Mouse (Mus musculus): ENCODE data around the gene Olfr292. TPM values are rescaled to one million over a fixed set of nuclear protein-coding genes. Genes with fewer than 3 reads are reported as not detected.

The Olfr292 gene
- not detected for polyA plus RNA-seq (2012; fragmentation: generic; extraction: Trizol)
- long read RNA-seq, experiment 1: 0 reads
- long read RNA-seq, experiment 2: 0 reads

- Histone ChIP-seq H3K4me3 (ENCODE audit: insufficient read depth, poor library complexity, severe bottlenecking) (no peak within 1 kb of the TSS), H3ac (ENCODE audit: control insufficient read depth, insufficient read length, low read depth) (no peak within 1 kb of the TSS), H3K79me2 (ENCODE audit: control insufficient read depth, insufficient read depth) (no peaks in the 10 kb centered on the region), H3K36me3 (ENCODE audit: control insufficient read depth, insufficient read depth) (no peaks in the 10 kb centered on the region), H3K79me3 (ENCODE audit: low read depth) (no peaks in the 10 kb centered on the region), H3K27me3 (ENCODE audit: control insufficient read depth, insufficient read depth, insufficient read length) (no peaks in the 10 kb centered on the region)
- TF ChIP-seq FOSL1 (IDR thresholded peaks at IDR 0.05; ENCODE audit: insufficient read depth, low read length, poor library complexity, severe bottlenecking): no peak
- TF ChIP-seq CTCF (IDR thresholded peaks at IDR 0.05; ENCODE audit: control insufficient read depth, insufficient read depth, insufficient read length): no peak
- no peak for TF ChIP-seq MAX (IDR thresholded peaks at IDR 0.05)
- TF ChIP-seq CEBPB (IDR thresholded peaks at IDR 0.05; ENCODE audit: low read depth): no peak
- TF ChIP-seq MYOD1 (IDR thresholded peaks at IDR 0.05; ENCODE audit: control insufficient read depth, insufficient read length, low read depth): no peak
- no peak for TF ChIP-seq USF1 (IDR thresholded peaks at IDR 0.05; ENCODE audit: low read depth)
- no peak for TF ChIP-seq MYOG (IDR thresholded peaks at IDR 0.05; ENCODE audit: control insufficient read depth, extremely low read depth, insufficient read length)
Observed at GRCm38 (mm10) chr7:86688030-86688429, at the start of gene Olfr292. Gene Olfr292, plus strand, starts transcription at chr7:86688330.

GRCm38 (mm10) chr7:86648761-86649160 is 39.4 kb upstream of the Olfr292 start, which contains the start of gene Olfr293:
Gene Olfr293, plus strand, starts transcription at chr7:86649061.
- H3K36me3 ChIP-seq (ENCODE audit: control insufficient read depth, insufficient read depth): no peaks in the 10 kb centered on the region
- TF ChIP-seq FOSL1 (IDR thresholded peaks at IDR 0.05; ENCODE audit: insufficient read depth, low read length, poor library complexity, severe bottlenecking) (no peak), CEBPB (IDR thresholded peaks at IDR 0.05; ENCODE audit: low read depth) (no peak), MYOD1 (IDR thresholded peaks at IDR 0.05; ENCODE audit: control insufficient read depth, insufficient read length, low read depth) (no peak), MYOG (IDR thresholded peaks at IDR 0.05; ENCODE audit: control insufficient read depth, extremely low read depth, insufficient read length) (no peak), MAX (IDR thresholded peaks at IDR 0.05) (no peak), CTCF (IDR thresholded peaks at IDR 0.05; ENCODE audit: control insufficient read depth, insufficient read depth, insufficient read length) (no peak), USF1 (IDR thresholded peaks at IDR 0.05; ENCODE audit: low read depth) (no peak)
- no peak within 1 kb of the TSS for H3K4me3 ChIP-seq (ENCODE audit: insufficient read depth, poor library complexity, severe bottlenecking)
- no peaks in the 10 kb centered on the region for H3K79me3 ChIP-seq (ENCODE audit: low read depth)
- no peaks in the 10 kb centered on the region for H3K27me3 ChIP-seq (ENCODE audit: control insufficient read depth, insufficient read depth, insufficient read length)
- no peak within 1 kb of the TSS for H3ac ChIP-seq (ENCODE audit: control insufficient read depth, insufficient read length, low read depth)
- H3K79me2 ChIP-seq (ENCODE audit: control insufficient read depth, insufficient read depth): no peaks in the 10 kb centered on the region

GRCm38 (mm10) chr7:86725013-86725412 is 36.9 kb downstream of the Olfr292 start:
- H3ac ChIP-seq (ENCODE audit: control insufficient read depth, insufficient read length, low read depth): no peak overlapping the region
- no peak overlapping the region for H3K4me3 ChIP-seq (ENCODE audit: insufficient read depth, poor library complexity, severe bottlenecking)
- H3K27me3 ChIP-seq (ENCODE audit: control insufficient read depth, insufficient read depth, insufficient read length): no peaks in the 10 kb centered on the region
- no peaks in the 10 kb centered on the region for H3K79me2 ChIP-seq (ENCODE audit: control insufficient read depth, insufficient read depth)
- no peaks in the 10 kb centered on the region for H3K36me3 ChIP-seq (ENCODE audit: control insufficient read depth, insufficient read depth)
- TF ChIP-seq USF1 (IDR thresholded peaks at IDR 0.05; ENCODE audit: low read depth): no peak
- TF ChIP-seq CTCF (IDR thresholded peaks at IDR 0.05; ENCODE audit: control insufficient read depth, insufficient read depth, insufficient read length): no peak
- TF ChIP-seq FOSL1 (IDR thresholded peaks at IDR 0.05; ENCODE audit: insufficient read depth, low read length, poor library complexity, severe bottlenecking): no peak
- TF ChIP-seq MYOG (IDR thresholded peaks at IDR 0.05; ENCODE audit: control insufficient read depth, extremely low read depth, insufficient read length): no peak
- TF ChIP-seq CEBPB (IDR thresholded peaks at IDR 0.05; ENCODE audit: low read depth): no peak
- TF ChIP-seq MAX (IDR thresholded peaks at IDR 0.05): no peak
- no peak for TF ChIP-seq MYOD1 (IDR thresholded peaks at IDR 0.05; ENCODE audit: control insufficient read depth, insufficient read length, low read depth)
- H3K79me3 ChIP-seq (ENCODE audit: low read depth): no peaks in the 10 kb centered on the region

Other genes with a start within 250 kb of the Olfr292 start
- gene Olfr299, start 228.4 kb upstream of the Olfr292 start, polyA plus RNA-seq (2012; fragmentation: generic; extraction: Trizol): not detected
- not detected for gene Olfr298, start 195.8 kb upstream of the Olfr292 start, polyA plus RNA-seq (2012; fragmentation: generic; extraction: Trizol)
- not detected for gene Olfr297, start 168.4 kb upstream of the Olfr292 start, polyA plus RNA-seq (2012; fragmentation: generic; extraction: Trizol)
- not detected for gene Olfr295, start 104.5 kb upstream of the Olfr292 start, polyA plus RNA-seq (2012; fragmentation: generic; extraction: Trizol)
- gene Olfr294, start 71.7 kb upstream of the Olfr292 start, polyA plus RNA-seq (2012; fragmentation: generic; extraction: Trizol): not detected
- not detected for gene Olfr293, start 39.3 kb upstream of the Olfr292 start, polyA plus RNA-seq (2012; fragmentation: generic; extraction: Trizol)
- gene Folh1, start 87.6 kb downstream of the Olfr292 start, polyA plus RNA-seq (2012; fragmentation: generic; extraction: Trizol): not detected
- gene Vmn2r77, start 106.7 kb downstream of the Olfr292 start, polyA plus RNA-seq (2012; fragmentation: generic; extraction: Trizol): not detected
- gene Vmn2r78, start 226.8 kb downstream of the Olfr292 start, polyA plus RNA-seq (2012; fragmentation: generic; extraction: Trizol): 0.15 TPM